Mouse (Mus musculus): ENCODE measurements around the gene Olfr1338.
"Not testable (repeated sequence)": the region's sequence is repeated elsewhere in the genome, so short reads cannot be mapped to it uniquely, and the experiment has no call there.

Olfr1338 gene

GRCm38 (mm10) chr4:118758637-118759036 lies at the start of gene Olfr1338:
Gene Olfr1338, minus strand, starts transcription at chr4:118758737.
- no peak for DNase-seq (ENCODE audit: low spot score in 2 of 2)

- DNase-seq (ENCODE audit: low spot score in 2 of 2), result not testable (repeated sequence)
Measured at GRCm38 (mm10) chr4:118792796-118793195, 34.3 kb upstream of the Olfr1338 start.

GRCm38 (mm10) chr4:118782486-118782885 lies 23.9 kb upstream of the Olfr1338 start, which contains the start of gene Olfr1337:
Gene Olfr1337, minus strand, starts transcription at chr4:118782586.
- DNase-seq (ENCODE audit: low spot score in 2 of 2), result no peak

DNA sequence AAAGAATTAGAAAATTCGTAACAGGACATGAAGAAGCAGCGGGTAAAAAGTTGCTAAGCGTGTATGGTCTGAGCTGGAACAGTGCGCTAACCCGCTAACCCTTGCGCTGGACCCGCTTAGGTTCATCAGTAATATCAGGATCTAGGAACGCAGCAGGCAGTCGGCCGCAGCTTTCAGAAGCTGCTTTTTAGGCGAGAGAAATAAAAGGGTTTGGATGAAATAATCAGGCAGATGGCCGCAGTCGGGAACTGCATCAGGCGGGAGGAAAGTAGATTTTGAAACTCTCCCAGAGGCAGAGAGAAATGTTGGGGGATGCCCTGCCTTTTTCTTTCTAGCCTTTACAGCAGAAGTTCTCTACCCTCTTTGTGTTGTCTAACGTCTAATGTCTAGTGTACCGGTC lies 16.7 kb downstream of the Olfr1338 start:
- DNase-seq (ENCODE audit: low spot score in 2 of 2), result no peak

DNA sequence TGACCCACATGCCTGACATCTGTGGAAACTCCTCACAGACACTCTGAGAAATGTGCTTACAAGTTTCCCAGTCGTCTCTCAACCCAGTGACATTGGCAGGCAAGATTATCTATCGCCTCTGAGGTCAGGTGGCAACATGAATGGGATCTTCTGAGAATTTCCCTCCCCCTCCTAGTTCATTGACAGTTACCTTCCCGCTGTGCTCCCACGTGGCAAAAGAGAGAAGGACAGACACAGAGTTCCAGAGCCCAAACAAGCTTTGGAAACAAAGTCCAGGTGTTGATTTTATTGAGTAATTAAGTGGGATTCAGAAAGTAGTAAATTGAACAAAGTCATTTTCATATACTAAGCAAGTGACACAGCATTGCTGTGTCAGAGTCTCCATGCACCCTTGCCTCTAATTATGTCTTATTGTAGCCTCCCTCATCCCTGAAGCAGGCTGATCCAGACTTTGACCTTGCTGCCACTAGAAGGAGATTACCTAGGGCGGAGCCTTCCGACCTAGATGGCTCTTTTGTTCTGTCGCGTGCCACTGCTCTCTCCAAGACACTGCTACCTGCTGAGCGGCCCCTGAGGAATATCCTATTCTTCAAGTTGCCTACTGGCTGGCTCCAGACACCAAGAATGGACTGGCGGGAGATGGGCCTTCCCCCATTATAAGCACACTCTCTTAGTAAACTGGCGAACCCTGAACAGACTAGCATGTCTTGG lies 17.4 kb downstream of the Olfr1338 start:
- DNase-seq (ENCODE audit: low spot score in 2 of 2), result no peak

- no peak for DNase-seq (ENCODE audit: low spot score in 2 of 2)
Measured at GRCm38 (mm10) chr4:118739574-118739973, 19.0 kb downstream of the Olfr1338 start.

- no peak for DNase-seq (ENCODE audit: low spot score in 2 of 2)
Measured at GRCm38 (mm10) chr4:118731875-118732274, 26.7 kb downstream of the Olfr1338 start, which contains the start of gene Olfr1339. Gene Olfr1339, plus strand, starts transcription at chr4:118732175.

DNA sequence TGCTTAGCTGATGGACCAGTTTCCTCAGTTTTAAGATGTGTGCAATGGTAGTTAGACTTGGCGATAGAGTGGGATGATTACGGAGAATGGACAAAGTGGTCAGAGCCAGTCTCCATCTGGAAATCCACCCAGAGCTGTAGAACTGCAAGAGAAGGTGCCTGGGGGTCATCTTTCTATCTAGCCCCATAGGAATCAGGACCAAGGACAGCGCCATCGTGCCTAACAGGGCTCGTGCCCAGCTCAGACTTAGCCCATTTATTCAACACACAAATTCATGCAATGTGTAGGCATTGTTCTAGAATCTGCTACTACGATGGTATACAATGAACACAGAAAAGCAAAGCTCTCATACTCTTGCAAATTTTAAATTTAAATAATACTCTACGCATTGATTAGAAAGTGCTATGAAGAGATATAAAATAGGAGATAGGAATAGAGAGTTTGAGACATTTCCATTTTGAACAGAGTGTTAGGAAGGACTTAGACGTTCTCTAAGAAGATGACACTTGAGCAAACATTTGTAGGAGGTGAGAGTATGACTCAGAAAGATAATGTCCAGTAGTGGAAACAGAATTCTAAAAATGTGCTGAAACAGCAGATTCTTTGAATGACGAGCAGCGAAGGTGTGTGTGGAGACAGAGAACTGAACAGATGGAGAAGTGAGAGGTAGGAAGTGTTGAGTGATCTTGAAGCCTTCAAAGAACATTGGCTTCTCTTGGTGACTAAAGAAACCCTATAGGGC lies 36.6 kb downstream of the Olfr1338 start:
- DNase-seq (ENCODE audit: low spot score in 2 of 2), result no peak

- no peak for DNase-seq (ENCODE audit: low spot score in 2 of 2)
Measured at GRCm38 (mm10) chr4:118719838-118720237, 38.7 kb downstream of the Olfr1338 start, which contains the start of gene Olfr1340. Gene Olfr1340, plus strand, starts transcription at chr4:118720138.

- DNase-seq (ENCODE audit: low spot score in 2 of 2), result no peak
Measured at GRCm38 (mm10) chr4:118711656-118712055, 46.9 kb downstream of the Olfr1338 start.

DNA sequence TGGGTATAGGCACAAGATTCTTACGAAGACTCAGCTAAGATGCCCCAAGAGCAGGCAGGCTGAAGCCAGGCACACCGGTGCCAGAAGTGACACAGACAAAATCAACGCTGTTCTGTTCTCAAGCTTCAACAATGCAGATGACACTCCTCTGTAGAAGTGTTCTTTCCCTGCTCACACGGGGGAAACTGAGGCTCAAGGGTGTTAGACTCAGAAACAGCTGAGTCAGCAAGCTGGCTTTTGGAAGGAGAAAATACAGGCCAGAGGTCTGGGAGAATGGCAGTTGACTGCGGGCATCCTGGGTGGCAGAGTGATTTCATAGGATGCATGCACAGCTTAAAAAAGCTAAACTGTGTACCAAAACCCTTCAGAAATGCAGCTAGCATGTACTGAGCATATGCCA lies 50.5 kb downstream of the Olfr1338 start:
- DNase-seq (ENCODE audit: low spot score in 2 of 2), result no peak

DNA sequence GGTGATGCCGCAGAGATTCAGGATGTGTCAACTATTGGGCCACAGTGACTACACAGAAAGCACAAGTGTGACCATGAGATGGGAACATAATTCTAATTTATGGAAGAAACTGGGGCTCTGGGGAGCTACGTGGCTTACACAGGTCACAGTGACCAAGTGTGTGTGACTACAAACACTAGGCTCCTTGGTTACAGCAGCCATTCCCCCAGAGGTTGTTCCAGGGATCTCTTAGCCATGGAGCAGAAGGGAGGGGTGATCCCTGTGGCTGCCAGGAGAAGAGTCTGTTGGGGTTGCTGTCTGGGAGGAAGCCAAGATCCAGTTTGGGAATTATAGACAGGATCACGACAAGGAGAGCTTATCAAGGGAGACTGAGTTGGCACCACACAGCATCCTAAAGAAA lies 55.3 kb downstream of the Olfr1338 start, which contains the start of gene Olfr1341:
Olfr1341 (plus strand) TSS at position 301 of the 400 bp plus-strand sequence.
- DNase-seq (ENCODE audit: low spot score in 2 of 2), result no peak

All from urinary bladder, postnatal 4 days (tissue).